Mouse (Mus musculus) erythroblast, embryonic 14.5 days (primary cell): ENCODE results near the gene Slco2a1.

Source experiments
- GATA1 ChIP-seq: IDR thresholded peaks from 2 replicates; pipeline ENCODE4 v1.6.1; 2012; ENCODE audit warnings: low read length, inconsistent platforms, mixed read lengths
- TAL1 ChIP-seq: IDR thresholded peaks from 3 replicates; pipeline ENCODE4 v1.6.1; 2012; ENCODE audit warnings: low read length, inconsistent platforms, mixed read lengths

DNA sequence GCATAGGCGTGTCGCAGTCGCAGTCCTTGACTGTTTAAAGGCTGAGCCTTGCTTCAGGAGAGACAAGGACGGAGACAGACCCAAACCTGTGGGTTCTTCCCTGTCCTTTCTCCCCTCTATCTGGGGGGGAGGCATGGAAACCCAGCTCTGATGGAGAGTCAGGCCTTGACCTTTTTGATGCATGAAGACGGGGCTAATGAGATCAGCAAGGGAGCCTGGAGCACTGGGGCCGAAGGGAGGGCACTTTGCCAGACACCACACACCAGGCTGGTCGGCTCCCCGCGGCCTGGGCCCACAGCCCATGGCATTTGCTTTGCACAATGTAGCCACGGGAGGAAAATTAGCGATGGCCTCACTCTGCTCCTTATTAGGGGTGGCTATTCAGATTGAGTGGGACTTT lies 66.5 kb downstream of the Slco2a1 start:
- TF ChIP-seq TAL1: no peak
- TF ChIP-seq GATA1: no peak
